Mouse (Mus musculus) mesoderm, embryonic 11.5 days (tissue): ENCODE measurements around the gene Col6a6.

Experiments
- DNase-seq: peaks from one replicate; pipeline ENCODE4 v3.0.0-alpha.2; 2012; ENCODE audit warnings: low read depth, low spot score

Gene Col6a6

GRCm38 (mm10) chr9:105739446-105739845 is 88.5 kb downstream of the Col6a6 start:
- DNase-seq = no peak

- peak; percentile 29 for DNase-seq
These were observed 90.5 kb downstream of the Col6a6 start for GRCm38 (mm10) chr9:105737448-105737847.

- no peak for DNase-seq
These were observed 92.8 kb downstream of the Col6a6 start for GRCm38 (mm10) chr9:105735195-105735594.

GRCm38 (mm10) chr9:105734651-105735050 is 93.3 kb downstream of the Col6a6 start:
- no peak for DNase-seq

- no peak for DNase-seq
These were observed 96.0 kb downstream of the Col6a6 start for GRCm38 (mm10) chr9:105731976-105732375.

- DNase-seq = no peak
These were observed 107.5 kb downstream of the Col6a6 start for GRCm38 (mm10) chr9:105720430-105720829.

GRCm38 (mm10) chr9:105719851-105720395 is 108.0 kb downstream of the Col6a6 start:
- DNase-seq = no peak

GRCm38 (mm10) chr9:105719367-105719766 is 108.6 kb downstream of the Col6a6 start:
- no peak for DNase-seq

GRCm38 (mm10) chr9:105712049-105712448 is 115.9 kb downstream of the Col6a6 start:
- no peak for DNase-seq

GRCm38 (mm10) chr9:105705011-105705410 is 122.9 kb downstream of the Col6a6 start:
- no peak for DNase-seq

- no peak for DNase-seq
These were observed 123.6 kb downstream of the Col6a6 start for GRCm38 (mm10) chr9:105704226-105704932.

- DNase-seq = peak; percentile 29
These were observed 126.0 kb downstream of the Col6a6 start for GRCm38 (mm10) chr9:105701966-105702365.

GRCm38 (mm10) chr9:105700702-105701101 is 127.3 kb downstream of the Col6a6 start:
- DNase-seq = no peak

GRCm38 (mm10) chr9:105697764-105698396 is 130.1 kb downstream of the Col6a6 start:
- no peak for DNase-seq

- DNase-seq = no peak
These were observed 131.0 kb downstream of the Col6a6 start for GRCm38 (mm10) chr9:105696818-105697564.

GRCm38 (mm10) chr9:105693854-105694253 is 134.1 kb downstream of the Col6a6 start:
- peak; percentile 84 for DNase-seq

GRCm38 (mm10) chr9:105693056-105693455 is 134.9 kb downstream of the Col6a6 start:
- DNase-seq = no peak

- no peak for DNase-seq
These were observed 135.5 kb downstream of the Col6a6 start for GRCm38 (mm10) chr9:105692472-105692871.

- DNase-seq = no peak
These were observed 138.5 kb downstream of the Col6a6 start for GRCm38 (mm10) chr9:105689485-105689884.

- no peak for DNase-seq
These were observed 143.3 kb downstream of the Col6a6 start for GRCm38 (mm10) chr9:105684549-105685165.

- no peak for DNase-seq
These were observed 146.6 kb downstream of the Col6a6 start for GRCm38 (mm10) chr9:105681386-105681785.

GRCm38 (mm10) chr9:105675941-105676340 is 152.0 kb downstream of the Col6a6 start:
- DNase-seq = no peak
